Mouse (Mus musculus) liver, adult (tissue): ENCODE measurements around the gene Pogz.

ENCODE experiments used
- GATA4 ChIP-seq: IDR thresholded peaks from 2 replicates; pipeline ENCODE4 v1.6.1; 2014; ENCODE audit warnings: mild to moderate bottlenecking, low read length; ENCODE audit not compliant: insufficient replicate concordance

Gene Pogz

GRCm38 (mm10) chr3:94821008-94821638 lies 16.2 kb upstream of the Pogz start:
- no peak for TF ChIP-seq GATA4

GRCm38 (mm10) chr3:94822082-94822481 lies 15.3 kb upstream of the Pogz start:
- TF ChIP-seq GATA4 = no peak

GRCm38 (mm10) chr3:94824110-94824509 lies 13.3 kb upstream of the Pogz start:
- TF ChIP-seq GATA4 = no peak

DNA sequence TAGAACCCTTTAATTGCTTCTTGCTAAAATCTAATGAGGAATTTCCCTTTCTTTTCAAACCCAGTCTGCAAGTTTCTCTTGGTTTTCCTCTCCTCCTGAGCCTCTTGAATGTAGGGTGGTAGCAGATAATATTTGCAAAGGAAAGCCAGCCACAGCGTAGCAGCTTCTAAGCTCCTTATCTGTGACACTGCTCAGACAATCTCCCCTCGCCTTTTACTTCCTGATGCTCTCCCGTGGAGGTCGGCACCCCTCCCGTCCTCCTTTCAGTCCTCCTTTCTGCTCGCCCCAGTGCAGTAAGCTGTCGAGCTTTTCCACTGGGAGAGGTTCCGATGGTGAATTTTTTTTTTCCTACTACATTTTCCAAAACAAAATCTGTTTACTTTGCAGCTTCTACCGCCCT lies 5.3 kb upstream of the Pogz start:
- no peak for TF ChIP-seq GATA4

DNA sequence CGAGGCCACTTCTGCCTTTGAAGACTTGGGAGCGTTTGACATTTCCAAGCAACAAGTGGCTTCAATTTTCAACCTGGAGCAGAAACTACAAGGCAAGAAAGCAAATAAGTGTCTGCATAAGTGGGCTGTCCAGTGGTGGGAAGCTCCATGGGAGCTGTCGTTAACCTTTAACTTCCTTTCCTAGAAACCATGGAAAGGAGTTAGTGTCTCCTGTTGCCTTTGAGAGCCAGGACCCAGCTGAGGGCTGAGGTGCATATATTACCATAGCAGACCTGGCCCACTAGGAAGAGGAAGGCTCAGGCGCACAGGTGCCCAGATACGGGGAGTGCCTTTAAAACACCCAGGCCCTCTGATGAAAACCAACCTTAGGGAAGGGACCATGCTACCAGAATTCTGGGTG lies 4.7 kb upstream of the Pogz start:
- TF ChIP-seq GATA4 = no peak

DNA sequence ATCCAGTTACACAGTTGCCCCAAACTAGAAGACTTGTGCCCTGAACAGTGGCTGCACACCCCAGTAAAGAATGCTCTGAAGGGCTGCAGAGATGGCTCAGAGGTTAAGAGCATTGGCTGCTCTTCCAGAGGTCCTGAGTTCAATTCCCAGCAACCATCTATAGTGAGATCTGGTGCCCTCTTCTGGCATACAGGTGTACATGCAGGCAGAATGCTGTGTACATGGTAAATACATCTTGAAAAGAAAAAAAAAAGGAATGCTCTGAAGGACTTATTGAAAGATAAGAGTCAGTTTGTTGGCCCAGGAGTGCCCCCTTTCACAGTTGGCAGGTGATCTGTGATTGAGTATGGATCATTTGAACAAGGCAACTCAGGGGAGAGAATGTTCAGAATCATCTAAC lies 4.0 kb upstream of the Pogz start:
- TF ChIP-seq GATA4 = no peak

DNA sequence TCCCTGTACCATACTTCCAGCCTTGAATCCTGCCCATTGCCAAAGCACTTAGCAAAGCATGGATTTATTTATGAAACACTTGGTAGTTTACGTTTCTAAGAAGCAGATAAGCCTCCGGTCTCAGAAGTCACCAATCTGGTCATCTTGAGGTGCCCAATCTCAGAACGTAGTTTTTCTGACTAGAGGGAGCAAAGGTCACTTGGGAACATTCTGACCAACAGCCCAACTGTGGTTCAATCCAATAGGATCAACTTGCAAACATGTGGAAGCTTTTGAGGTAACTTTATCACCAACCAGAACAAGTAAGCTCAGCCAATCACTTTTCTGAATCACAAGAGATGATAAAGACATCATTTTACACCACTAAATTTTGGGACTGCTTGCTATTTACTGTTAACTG lies 2.0 kb upstream of the Pogz start:
- no peak for TF ChIP-seq GATA4

- no peak for TF ChIP-seq GATA4
These were observed 661 bp downstream of the Pogz start for GRCm38 (mm10) chr3:94837959-94838496.

GRCm38 (mm10) chr3:94838631-94839030 lies 1.3 kb downstream of the Pogz start:
- TF ChIP-seq GATA4 = no peak

DNA sequence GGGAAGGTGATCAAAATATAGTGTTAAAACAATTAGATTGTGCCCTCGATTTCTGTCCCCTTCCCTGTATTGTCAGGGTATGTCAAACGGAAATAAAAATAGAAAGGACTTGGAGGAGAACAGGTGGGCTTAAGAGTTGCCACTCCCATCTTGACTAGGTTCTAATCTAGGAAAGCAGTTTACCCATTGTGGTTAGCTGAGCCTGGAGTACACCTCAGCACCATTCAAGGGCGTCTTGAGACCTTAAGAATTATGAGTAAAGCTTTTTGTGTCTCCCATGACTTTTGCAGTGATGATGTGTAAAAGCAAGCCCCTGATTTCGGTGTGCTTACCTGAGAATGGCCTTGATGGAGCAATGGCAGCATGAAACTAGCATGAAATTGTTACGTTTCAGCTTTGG lies 1.7 kb downstream of the Pogz start:
- TF ChIP-seq GATA4 = no peak

- no peak for TF ChIP-seq GATA4
These were observed 10.0 kb downstream of the Pogz start for GRCm38 (mm10) chr3:94847382-94847781.

DNA sequence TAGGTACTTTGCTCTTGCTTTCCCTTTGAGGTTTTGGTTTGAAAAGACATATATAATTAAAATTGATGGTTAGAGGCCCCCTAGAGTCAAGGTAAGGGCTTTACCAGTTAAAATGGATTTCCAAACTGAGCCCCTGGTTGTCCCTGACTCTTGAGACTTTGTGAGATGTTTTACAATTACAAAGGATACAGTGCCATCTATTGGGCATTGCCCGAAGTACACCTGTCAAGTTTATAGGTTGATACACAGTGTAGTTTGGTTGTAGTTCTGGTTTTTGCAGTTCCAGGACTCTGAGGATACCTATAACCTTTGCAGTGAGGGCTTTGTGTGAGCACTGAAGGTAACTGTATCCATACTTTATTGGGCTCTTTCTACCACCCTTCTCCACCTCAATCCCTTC lies 12.0 kb downstream of the Pogz start:
- no peak for TF ChIP-seq GATA4

GRCm38 (mm10) chr3:94851731-94852130 lies 14.4 kb downstream of the Pogz start:
- TF ChIP-seq GATA4 = no peak

DNA sequence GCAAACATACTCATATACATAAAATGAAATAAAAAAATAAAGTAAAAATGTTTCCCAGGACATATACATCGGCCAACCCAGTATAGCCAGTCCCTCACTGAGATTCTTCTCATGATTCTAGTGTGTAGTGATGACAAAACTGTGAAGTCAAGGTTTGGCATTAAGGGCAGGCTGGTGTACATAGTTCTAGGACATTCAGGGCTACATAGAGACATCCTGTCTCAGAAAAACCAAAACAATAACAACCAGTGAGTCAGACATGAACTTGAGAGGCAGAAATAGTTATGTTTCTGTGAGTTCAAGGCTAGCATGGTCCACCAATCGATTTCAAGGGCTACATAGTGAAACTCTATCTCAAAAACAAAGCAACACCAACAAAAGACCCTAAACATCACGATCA lies 14.8 kb downstream of the Pogz start:
- no peak for TF ChIP-seq GATA4

GRCm38 (mm10) chr3:94859471-94859870 lies 22.1 kb downstream of the Pogz start:
- no peak for TF ChIP-seq GATA4

- no peak for TF ChIP-seq GATA4
These were observed 31.6 kb downstream of the Pogz start for GRCm38 (mm10) chr3:94869011-94869410.

- TF ChIP-seq GATA4 = no peak
These were observed 41.3 kb downstream of the Pogz start for GRCm38 (mm10) chr3:94878618-94879017.

DNA sequence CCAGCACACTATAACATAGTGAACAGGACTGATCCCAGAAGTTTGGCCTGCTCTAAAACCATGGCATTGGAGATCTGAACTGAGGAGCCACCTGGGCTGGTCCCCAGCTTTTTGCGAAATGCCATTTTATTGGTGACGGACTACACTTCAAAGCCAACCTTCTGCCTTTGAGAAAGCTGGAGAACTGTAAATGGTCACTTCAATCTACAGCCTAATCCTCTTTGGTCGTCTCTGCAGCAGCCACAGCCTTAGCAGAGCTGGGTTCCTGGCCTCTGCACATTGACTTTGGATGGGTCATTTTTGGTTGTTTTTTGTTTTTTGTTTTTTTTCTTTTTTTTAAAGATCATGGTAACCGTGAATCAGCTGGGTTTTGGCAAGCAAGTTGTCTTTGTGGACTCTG lies 44.5 kb downstream of the Pogz start:
- no peak for TF ChIP-seq GATA4

GRCm38 (mm10) chr3:94882579-94882978 lies 45.2 kb downstream of the Pogz start:
- TF ChIP-seq GATA4 = no peak
